Mouse (Mus musculus) megakaryocyte, embryonic 14.5 days (primary cell): ENCODE results near the gene Csrnp3. TPM values are rescaled to one million over a fixed set of nuclear protein-coding genes. Genes with fewer than 3 reads are reported as not detected.

Source experiments
- H3K27me3 ChIP-seq: replicated peaks from 2 replicates; pipeline ENCODE3; 2012; ENCODE audit warnings: inconsistent platforms
- H3K36me3 ChIP-seq: replicated peaks from 2 replicates; pipeline ENCODE3; 2012; ENCODE audit warnings: low read length, inconsistent platforms, mixed read lengths
- H3K4me1 ChIP-seq: 2 replicates; pipeline ENCODE4 v1.6.1; 2012; ENCODE audit warnings: inconsistent platforms
- H3K4me3 ChIP-seq: replicated peaks from 2 replicates; pipeline ENCODE3; 2012; ENCODE audit warnings: moderate library complexity, mild to moderate bottlenecking, inconsistent platforms
- H3K9me3 ChIP-seq: 2 replicates; pipeline ENCODE4 v1.6.1; 2012; ENCODE audit warnings: inconsistent platforms
- FLI1 ChIP-seq: IDR thresholded peaks from 2 replicates; pipeline ENCODE4 v1.6.1; 2012; ENCODE audit warnings: low read length, inconsistent platforms, mixed read lengths
- GATA1 ChIP-seq: IDR thresholded peaks from 3 replicates; pipeline ENCODE4 v1.6.1; 2012; ENCODE audit warnings: mixed read lengths, low read length, inconsistent platforms, borderline replicate concordance
- polyA plus RNA-seq: library from polyadenylated mRNA; stranded (reverse); fragments of >175 nt; gene quantifications from 2 replicates; pipeline ENCODE4 v1.2.3, GENCODE M21; 2012; ENCODE audit warnings: low replicate concordance; ENCODE audit not compliant: insufficient read depth

The Csrnp3 gene
- polyA plus RNA-seq, 1 experiment, result not detected

- H3K4me3 ChIP-seq, result no peak overlapping the region
- no peak for TF ChIP-seq FLI1
- H3K4me1 ChIP-seq, result no peaks in the 10 kb centered on the region
- H3K36me3 ChIP-seq, result no peaks in the 10 kb centered on the region
- H3K9me3 ChIP-seq, result peaks cover 24% of the 10 kb centered on the region
- no peaks in the 10 kb centered on the region for H3K27me3 ChIP-seq
Measured at GRCm38 (mm10) chr2:65908526-65908925, 63.0 kb downstream of the Csrnp3 start.

- no peaks in the 10 kb centered on the region for H3K27me3 ChIP-seq
- H3K4me1 ChIP-seq, result no peaks in the 10 kb centered on the region
- peaks cover 28% of the 10 kb centered on the region for H3K9me3 ChIP-seq
- no peaks in the 10 kb centered on the region for H3K36me3 ChIP-seq
- no peak for TF ChIP-seq FLI1
- no peak for TF ChIP-seq GATA1
- no peak overlapping the region for H3K4me3 ChIP-seq
Measured at GRCm38 (mm10) chr2:65909724-65910521, 64.4 kb downstream of the Csrnp3 start.

GRCm38 (mm10) chr2:65915994-65916393 lies 70.4 kb downstream of the Csrnp3 start:
- no peak for TF ChIP-seq GATA1
- no peak for TF ChIP-seq FLI1
- no peaks in the 10 kb centered on the region for H3K4me1 ChIP-seq
- H3K4me3 ChIP-seq, result no peak overlapping the region
- H3K36me3 ChIP-seq, result no peaks in the 10 kb centered on the region
- H3K9me3 ChIP-seq, result peaks cover 17% of the 10 kb centered on the region
- no peaks in the 10 kb centered on the region for H3K27me3 ChIP-seq

GRCm38 (mm10) chr2:65920651-65921412 lies 75.3 kb downstream of the Csrnp3 start:
- Histone ChIP-seq H3K27me3 (no peaks in the 10 kb centered on the region), H3K9me3 (no peaks in the 10 kb centered on the region), H3K36me3 (no peaks in the 10 kb centered on the region), H3K4me1 (no peaks in the 10 kb centered on the region), H3K4me3 (no peak overlapping the region)
- TF ChIP-seq GATA1 (no peak), FLI1 (no peak)

- Histone ChIP-seq H3K4me1 (no peaks in the 10 kb centered on the region), H3K9me3 (peaks cover 3% of the 10 kb centered on the region; the same call in 1 of the 2 replicates), H3K27me3 (no peaks in the 10 kb centered on the region), H3K4me3 (no peak overlapping the region), H3K36me3 (no peaks in the 10 kb centered on the region)
- TF ChIP-seq GATA1 (no peak), FLI1 (no peak)
Measured at GRCm38 (mm10) chr2:65925363-65925941, 79.9 kb downstream of the Csrnp3 start.

- Histone ChIP-seq H3K9me3 (peaks cover 7% of the 10 kb centered on the region; the same call in 1 of the 2 replicates), H3K36me3 (no peaks in the 10 kb centered on the region), H3K27me3 (no peaks in the 10 kb centered on the region), H3K4me1 (no peaks in the 10 kb centered on the region), H3K4me3 (no peak overlapping the region)
- no peak for TF ChIP-seq GATA1
- TF ChIP-seq FLI1, result no peak
Measured at GRCm38 (mm10) chr2:65926935-65927708, 81.6 kb downstream of the Csrnp3 start.

- Histone ChIP-seq H3K4me3 (no peak overlapping the region), H3K36me3 (no peaks in the 10 kb centered on the region), H3K4me1 (no peaks in the 10 kb centered on the region), H3K27me3 (no peaks in the 10 kb centered on the region), H3K9me3 (peaks cover 7% of the 10 kb centered on the region; the same call in 1 of the 2 replicates)
- TF ChIP-seq GATA1, result no peak
- no peak for TF ChIP-seq FLI1
Measured at GRCm38 (mm10) chr2:65929286-65929685, 83.7 kb downstream of the Csrnp3 start.

- TF ChIP-seq FLI1 (no peak), GATA1 (no peak)
- H3K27me3 ChIP-seq, result no peaks in the 10 kb centered on the region
- H3K36me3 ChIP-seq, result no peaks in the 10 kb centered on the region
- no peaks in the 10 kb centered on the region for H3K4me1 ChIP-seq
- no peak overlapping the region for H3K4me3 ChIP-seq
- peaks cover 7% of the 10 kb centered on the region; the same call in 1 of the 2 replicates for H3K9me3 ChIP-seq
Measured at GRCm38 (mm10) chr2:65929927-65930326, 84.4 kb downstream of the Csrnp3 start.

GRCm38 (mm10) chr2:65931313-65931712 lies 85.7 kb downstream of the Csrnp3 start:
- no peak for TF ChIP-seq FLI1
- TF ChIP-seq GATA1, result no peak
- peaks cover 7% of the 10 kb centered on the region; the same call in 1 of the 2 replicates for H3K9me3 ChIP-seq
- no peaks in the 10 kb centered on the region for H3K36me3 ChIP-seq
- H3K4me1 ChIP-seq, result no peaks in the 10 kb centered on the region; the same call in 1 of the 2 replicates
- no peaks in the 10 kb centered on the region for H3K27me3 ChIP-seq
- H3K4me3 ChIP-seq, result no peak overlapping the region
